Mouse (Mus musculus): Measurements from ENCODE around the gene Timm8a1. TPM values are rescaled to one million over a fixed set of nuclear protein-coding genes. Genes with fewer than 3 reads are reported as not detected.

The Timm8a1 gene
- polyA plus RNA-seq (2014; fragmentation: Nextera tagmentation; extraction: Ambion mirVana): 72.0 and 81.3 TPM in 2 replicates

DNA sequence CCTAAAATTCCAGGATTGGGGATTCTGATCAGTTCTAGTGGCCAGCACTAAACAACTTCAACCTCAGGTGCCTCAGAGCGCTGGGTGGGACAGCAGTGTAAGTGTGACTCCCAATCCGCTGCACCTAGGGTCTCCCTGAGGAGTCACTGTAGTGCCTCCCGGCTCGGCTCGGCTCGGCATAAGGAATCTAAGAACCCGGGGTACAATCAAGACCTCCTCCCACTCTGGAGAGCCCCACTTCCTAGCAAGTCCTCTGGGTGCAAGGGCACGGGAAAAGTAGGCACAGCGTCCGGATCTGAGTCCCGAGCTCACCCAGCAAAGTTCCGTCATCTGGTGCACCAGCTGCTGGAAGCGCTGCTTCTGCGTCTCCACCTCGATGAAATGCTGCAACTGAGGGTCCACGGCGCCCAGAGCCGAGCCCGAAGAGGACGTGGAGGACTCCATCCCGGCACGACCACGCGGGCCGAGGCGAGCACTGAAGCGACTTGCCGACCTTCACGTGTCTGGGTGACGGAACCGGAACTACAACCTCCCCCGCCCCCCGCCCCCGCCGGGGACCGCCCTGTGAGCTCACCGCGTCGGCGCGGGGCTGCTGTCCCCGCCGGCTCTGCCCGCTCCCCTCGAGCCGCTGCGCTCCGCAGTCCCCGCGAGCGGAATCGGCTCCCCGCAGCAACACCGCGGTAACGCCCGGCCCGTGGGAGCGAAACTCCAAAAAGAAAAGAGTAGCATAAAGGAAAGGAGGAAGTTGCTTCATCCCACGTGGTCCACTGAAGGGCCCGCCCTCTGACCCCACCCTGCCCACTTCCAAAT is at the start of gene Timm8a1:
TSS of gene Timm8a1 (minus strand) at position 721 of the 810 bp plus-strand sequence.
- Histone ChIP-seq H3K9me3 (ENCODE audit: control insufficient read depth, low read length) (no peaks in the 10 kb centered on the region), H3K4me3 (ENCODE audit: low read depth, low read length) (peak within 1 kb of the TSS; percentile 48), H3K36me3 (ENCODE audit: control insufficient read depth, insufficient read depth, low read length) (no peaks in the 10 kb centered on the region), H3K27ac (ENCODE audit: low read depth, low read length) (peak within 1 kb of the TSS; percentile 64; the same call in 1 of the 2 replicates), H3K4me2 (ENCODE audit: low read depth, low read length, severe bottlenecking) (peak within 1 kb of the TSS; percentile 51), H3K27me3 (ENCODE audit: control insufficient read depth, insufficient read depth, low read length) (no peaks in the 10 kb centered on the region), H3K4me1 (replicated peaks; ENCODE audit: control insufficient read depth, insufficient read depth, low read length) (no peaks in the 10 kb centered on the region), H3K9ac (ENCODE audit: low read length) (peak within 1 kb of the TSS; percentile 61)
- 31% methylated on average over 42 of the region's 61 CpGs for WGBS
- peak; percentile 92 for ATAC-seq (replicated peaks; ENCODE audit: low FRiP score)
- peak; percentile 79 for DNase-seq (ENCODE audit: low spot score)

- no peak overlapping the region for H3K4me2 ChIP-seq (ENCODE audit: low read depth, low read length, severe bottlenecking)
- 62% methylated on average over 5 of the region's 5 CpGs for WGBS
- H3K4me1 ChIP-seq (replicated peaks; ENCODE audit: control insufficient read depth, insufficient read depth, low read length): no peaks in the 10 kb centered on the region
- no peaks in the 10 kb centered on the region for H3K27me3 ChIP-seq (ENCODE audit: control insufficient read depth, insufficient read depth, low read length)
- H3K4me3 ChIP-seq (ENCODE audit: low read depth, low read length): no peak overlapping the region
- no peaks in the 10 kb centered on the region for H3K36me3 ChIP-seq (ENCODE audit: control insufficient read depth, insufficient read depth, low read length)
- no peak overlapping the region for H3K9ac ChIP-seq (ENCODE audit: low read length)
- no peak for DNase-seq (ENCODE audit: low spot score)
- ATAC-seq (replicated peaks; ENCODE audit: low FRiP score): no peak
- H3K27ac ChIP-seq (ENCODE audit: low read depth, low read length): no peak overlapping the region
- H3K9me3 ChIP-seq (ENCODE audit: control insufficient read depth, low read length): no peaks in the 10 kb centered on the region
Measured at GRCm38 (mm10) chrX:134589836-134590235, 48.2 kb upstream of the Timm8a1 start.

- Histone ChIP-seq H3K4me1 (replicated peaks; ENCODE audit: control insufficient read depth, insufficient read depth, low read length) (no peaks in the 10 kb centered on the region), H3K27ac (ENCODE audit: low read depth, low read length) (no peak overlapping the region), H3K9ac (ENCODE audit: low read length) (no peak overlapping the region), H3K4me2 (ENCODE audit: low read depth, low read length, severe bottlenecking) (no peak overlapping the region), H3K36me3 (ENCODE audit: control insufficient read depth, insufficient read depth, low read length) (no peaks in the 10 kb centered on the region), H3K9me3 (ENCODE audit: control insufficient read depth, low read length) (no peaks in the 10 kb centered on the region), H3K4me3 (ENCODE audit: low read depth, low read length) (no peak overlapping the region), H3K27me3 (ENCODE audit: control insufficient read depth, insufficient read depth, low read length) (no peaks in the 10 kb centered on the region)
- no peak for ATAC-seq (replicated peaks; ENCODE audit: low FRiP score)
- WGBS: 83% methylated on average over 3 of the region's 3 CpGs
- no peak for DNase-seq (ENCODE audit: low spot score)
Measured at GRCm38 (mm10) chrX:134588997-134589396, 47.3 kb upstream of the Timm8a1 start.

DNA sequence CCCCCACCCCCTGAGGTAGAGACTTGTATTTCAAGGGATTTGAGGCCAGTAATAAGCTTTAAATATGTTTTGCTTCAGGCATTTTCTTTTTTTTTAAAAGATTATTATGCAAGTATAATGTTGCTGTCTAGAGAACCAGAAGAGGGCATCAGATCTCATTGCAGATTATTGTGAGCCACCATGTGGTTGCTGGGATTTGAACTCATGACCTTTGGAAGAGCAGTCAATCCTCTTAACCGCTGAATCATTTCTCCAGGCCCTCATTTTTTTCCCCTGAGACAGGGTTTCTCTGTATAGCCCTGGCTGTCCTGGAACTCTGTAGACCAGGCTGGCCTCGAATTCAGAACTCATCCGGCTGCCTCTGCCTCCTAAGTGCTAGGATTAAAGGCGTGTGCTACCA is 46.6 kb upstream of the Timm8a1 start:
- Histone ChIP-seq H3K4me3 (ENCODE audit: low read depth, low read length) (no peak overlapping the region), H3K27ac (ENCODE audit: low read depth, low read length) (no peak overlapping the region), H3K4me2 (ENCODE audit: low read depth, low read length, severe bottlenecking) (no peak overlapping the region), H3K9ac (ENCODE audit: low read length) (no peak overlapping the region), H3K4me1 (replicated peaks; ENCODE audit: control insufficient read depth, insufficient read depth, low read length) (no peaks in the 10 kb centered on the region), H3K36me3 (ENCODE audit: control insufficient read depth, insufficient read depth, low read length) (no peaks in the 10 kb centered on the region), H3K27me3 (ENCODE audit: control insufficient read depth, insufficient read depth, low read length) (no peaks in the 10 kb centered on the region), H3K9me3 (ENCODE audit: control insufficient read depth, low read length) (no peaks in the 10 kb centered on the region)
- WGBS: 76% methylated on average over 4 of the region's 4 CpGs
- DNase-seq (ENCODE audit: low spot score): no peak
- no peak for ATAC-seq (replicated peaks; ENCODE audit: low FRiP score)

GRCm38 (mm10) chrX:134586447-134586846 is 44.8 kb upstream of the Timm8a1 start:
- Histone ChIP-seq H3K4me3 (ENCODE audit: low read depth, low read length) (peak overlapping the region; percentile 50), H3K4me1 (replicated peaks; ENCODE audit: control insufficient read depth, insufficient read depth, low read length) (no peaks in the 10 kb centered on the region), H3K27ac (ENCODE audit: low read depth, low read length) (no peak overlapping the region), H3K4me2 (ENCODE audit: low read depth, low read length, severe bottlenecking) (peak overlapping the region; percentile 57), H3K36me3 (ENCODE audit: control insufficient read depth, insufficient read depth, low read length) (no peaks in the 10 kb centered on the region), H3K9me3 (ENCODE audit: control insufficient read depth, low read length) (no peaks in the 10 kb centered on the region), H3K9ac (ENCODE audit: low read length) (peak overlapping the region; percentile 72), H3K27me3 (ENCODE audit: control insufficient read depth, insufficient read depth, low read length) (no peaks in the 10 kb centered on the region)
- ATAC-seq (replicated peaks; ENCODE audit: low FRiP score) (no peak), DNase-seq (ENCODE audit: low spot score) (no peak)
- WGBS: 43% methylated on average over 8 of the region's 8 CpGs

DNA sequence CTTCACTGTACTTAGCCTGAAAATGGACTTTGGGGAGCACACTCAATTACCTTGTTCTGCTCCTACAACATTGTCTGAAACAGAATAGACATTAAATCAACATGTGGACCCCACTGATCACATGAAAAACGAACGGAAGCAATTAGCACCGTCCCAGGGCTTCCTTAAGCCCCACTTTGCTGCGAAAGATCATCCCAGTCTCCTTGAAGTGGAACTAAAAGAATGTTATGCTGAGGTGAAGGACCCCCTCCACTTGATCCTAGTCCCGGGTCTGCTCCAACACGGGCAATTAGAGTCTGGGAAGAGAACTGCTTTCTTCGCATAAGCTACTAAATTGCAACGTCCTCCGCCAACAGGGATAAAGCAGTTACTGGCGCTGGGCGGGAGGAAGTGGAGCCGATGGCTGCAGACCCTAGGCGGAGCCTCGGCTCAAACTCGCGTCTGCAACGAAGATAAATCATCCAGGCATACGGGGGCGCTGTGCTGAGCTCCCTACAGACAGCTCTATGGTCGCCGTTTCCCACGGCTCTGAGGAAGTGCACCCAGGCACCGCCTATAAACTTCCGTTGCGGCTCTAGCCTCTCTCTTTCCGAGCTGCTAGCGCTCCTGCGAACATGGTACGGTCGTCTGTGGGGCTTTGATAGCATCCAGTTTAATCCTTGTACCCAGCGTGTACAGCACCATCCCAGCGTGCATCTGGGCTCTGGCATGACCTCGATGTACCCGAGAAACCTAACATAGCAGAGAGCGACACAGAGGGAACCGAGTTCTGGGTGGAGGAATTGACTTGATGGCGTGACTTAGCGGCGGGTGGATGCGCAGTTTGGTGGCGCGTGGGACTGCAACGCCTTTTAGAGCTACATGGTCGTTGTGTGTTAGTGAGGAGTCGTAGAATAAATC is 43.7 kb upstream of the Timm8a1 start, which contains the start of gene Rpl36a:
TSS of gene Rpl36a (plus strand) at position 552 of the 900 bp plus-strand sequence.
- Histone ChIP-seq H3K9me3 (ENCODE audit: control insufficient read depth, low read length) (no peaks in the 10 kb centered on the region), H3K27ac (ENCODE audit: low read depth, low read length) (peak within 1 kb of the TSS; percentile 78), H3K4me1 (replicated peaks; ENCODE audit: control insufficient read depth, insufficient read depth, low read length) (no peaks in the 10 kb centered on the region), H3K9ac (ENCODE audit: low read length) (peak within 1 kb of the TSS; percentile 72), H3K4me3 (ENCODE audit: low read depth, low read length) (peak within 1 kb of the TSS; percentile 50), H3K4me2 (ENCODE audit: low read depth, low read length, severe bottlenecking) (peak within 1 kb of the TSS; percentile 57), H3K36me3 (ENCODE audit: control insufficient read depth, insufficient read depth, low read length) (no peaks in the 10 kb centered on the region), H3K27me3 (ENCODE audit: control insufficient read depth, insufficient read depth, low read length) (no peaks in the 10 kb centered on the region)
- peak; percentile 92 for DNase-seq (ENCODE audit: low spot score)
- peak; percentile 95 for ATAC-seq (replicated peaks; ENCODE audit: low FRiP score)
- WGBS: 13% methylated on average over 45 of the region's 45 CpGs

GRCm38 (mm10) chrX:134582888-134583669 is 41.4 kb upstream of the Timm8a1 start, which contains the start of gene Btk:
Gene Btk (minus strand): TSS chrX:134583570.
- ATAC-seq (replicated peaks; ENCODE audit: low FRiP score): no peak
- H3K9me3 ChIP-seq (ENCODE audit: control insufficient read depth, low read length): no peaks in the 10 kb centered on the region
- H3K27ac ChIP-seq (ENCODE audit: low read depth, low read length): no peak within 1 kb of the TSS
- 90% methylated on average over 11 of the region's 11 CpGs for WGBS
- H3K36me3 ChIP-seq (ENCODE audit: control insufficient read depth, insufficient read depth, low read length): no peaks in the 10 kb centered on the region
- H3K9ac ChIP-seq (ENCODE audit: low read length): no peak within 1 kb of the TSS
- H3K4me2 ChIP-seq (ENCODE audit: low read depth, low read length, severe bottlenecking): no peak within 1 kb of the TSS
- H3K4me1 ChIP-seq (replicated peaks; ENCODE audit: control insufficient read depth, insufficient read depth, low read length): no peaks in the 10 kb centered on the region
- DNase-seq (ENCODE audit: low spot score): no peak
- no peak within 1 kb of the TSS for H3K4me3 ChIP-seq (ENCODE audit: low read depth, low read length)
- no peaks in the 10 kb centered on the region for H3K27me3 ChIP-seq (ENCODE audit: control insufficient read depth, insufficient read depth, low read length)

- Histone ChIP-seq H3K4me2 (ENCODE audit: low read depth, low read length, severe bottlenecking) (no peak overlapping the region), H3K9me3 (ENCODE audit: control insufficient read depth, low read length) (no peaks in the 10 kb centered on the region), H3K4me3 (ENCODE audit: low read depth, low read length) (no peak overlapping the region), H3K4me1 (replicated peaks; ENCODE audit: control insufficient read depth, insufficient read depth, low read length) (no peaks in the 10 kb centered on the region), H3K9ac (ENCODE audit: low read length) (no peak overlapping the region), H3K27ac (ENCODE audit: low read depth, low read length) (no peak overlapping the region), H3K36me3 (ENCODE audit: control insufficient read depth, insufficient read depth, low read length) (no peaks in the 10 kb centered on the region), H3K27me3 (ENCODE audit: control insufficient read depth, insufficient read depth, low read length) (no peaks in the 10 kb centered on the region)
- WGBS: 86% methylated on average over 11 of the region's 11 CpGs
- ATAC-seq (replicated peaks; ENCODE audit: low FRiP score): no peak
- DNase-seq (ENCODE audit: low spot score): no peak
Measured at GRCm38 (mm10) chrX:134582270-134582669, 40.6 kb upstream of the Timm8a1 start.

Data from forebrain, embryonic 11.5 days (tissue).